Mouse (Mus musculus) midbrain, embryonic 16.5 days (tissue): ENCODE measurements around the gene Camk1d. TPM values are rescaled to one million over a fixed set of nuclear protein-coding genes. Genes with fewer than 3 reads are reported as not detected.

Source experiments
- ATAC-seq: fragments of 200-750 bp; cut with Nextera tagmentation; 2 replicates; pipeline ENCODE4 v1.8.0; 2017; ENCODE audit warnings: moderate TSS enrichment
- H3K27ac ChIP-seq: fragments of 300-500 bp; sonication (generic); 2 replicates; pipeline ENCODE4 v1.5.1; 2014; ENCODE audit warnings: mild to moderate bottlenecking, low read length, mixed read lengths
- H3K27me3 ChIP-seq: fragments of 300-500 bp; sonication (generic); 2 replicates; pipeline ENCODE4 v1.6.1; 2014; ENCODE audit warnings: low read depth, low read length, mixed read lengths; ENCODE audit not compliant: control insufficient read depth, insufficient read depth
- H3K36me3 ChIP-seq: fragments of 300-500 bp; sonication (generic); 2 replicates; pipeline ENCODE4 v1.6.1; 2014; ENCODE audit warnings: mild to moderate bottlenecking, low read length, moderate library complexity, mixed read lengths; ENCODE audit not compliant: control insufficient read depth, insufficient read depth
- H3K4me1 ChIP-seq: fragments of 300-500 bp; sonication (generic); 2 replicates; pipeline ENCODE4 v1.6.1; 2014; ENCODE audit warnings: mild to moderate bottlenecking, low read length, mixed read lengths; ENCODE audit not compliant: control insufficient read depth, insufficient read depth
- H3K4me2 ChIP-seq: fragments of 300-500 bp; sonication (generic); 2 replicates; pipeline ENCODE4 v1.6.1; 2014; ENCODE audit warnings: mild to moderate bottlenecking, low read length, mixed read lengths
- H3K4me3 ChIP-seq: fragments of 300-500 bp; sonication (generic); 2 replicates; pipeline ENCODE4 v1.5.1; 2014; ENCODE audit warnings: low read depth, mild to moderate bottlenecking, low read length, moderate library complexity, mixed read lengths
- H3K9ac ChIP-seq: fragments of 300-500 bp; sonication (generic); 2 replicates; pipeline ENCODE4 v1.6.1; 2014; ENCODE audit warnings: low read depth, low read length, mixed read lengths
- H3K9me3 ChIP-seq: fragments of 300-500 bp; sonication (generic); replicated peaks from 2 replicates; pipeline ENCODE4 v1.6.1; 2014; ENCODE audit warnings: mild to moderate bottlenecking, low read length, mixed read lengths; ENCODE audit not compliant: control insufficient read depth, poor library complexity, severe bottlenecking
- WGBS: fragments of 180-500 bp; shearing (Covaris S2); extraction: QIAGEN DNeasy Blood & Tissue Kit; methylation state at CpG from one replicate; pipeline ENCODE4 v1.1.7; 2014; 5-methylcytosine and 5-hydroxymethylcytosine counted together
- polyA plus RNA-seq: library from polyadenylated mRNA; unstranded; fragments of >200 nt; fragmentation: Nextera tagmentation; extraction: Ambion mirVana; gene quantifications from 2 replicates; pipeline ENCODE4 v1.2.1, GENCODE M21; 2015

Gene Camk1d
- polyA plus RNA-seq, 1 experiment from 2014 or later, result 7.7 TPM

GRCm38 (mm10) chr2:5426110-5426509 is 288.2 kb downstream of the Camk1d start:
- H3K27me3 ChIP-seq, result no peaks in the 10 kb centered on the region
- H3K27ac ChIP-seq, result no peak overlapping the region
- no peak overlapping the region for H3K9ac ChIP-seq
- no peaks in the 10 kb centered on the region for H3K9me3 ChIP-seq
- no peaks in the 10 kb centered on the region for H3K36me3 ChIP-seq
- 2% methylated on average over 2 of the region's 2 CpGs for WGBS
- H3K4me2 ChIP-seq, result no peak overlapping the region
- ATAC-seq, result no peak
- H3K4me3 ChIP-seq, result no peak overlapping the region
- H3K4me1 ChIP-seq, result peaks cover 9% of the 10 kb centered on the region

GRCm38 (mm10) chr2:5425612-5426011 is 288.7 kb downstream of the Camk1d start:
- H3K9me3 ChIP-seq, result no peaks in the 10 kb centered on the region
- H3K27ac ChIP-seq, result no peak overlapping the region
- no peak for ATAC-seq
- no peak overlapping the region for H3K9ac ChIP-seq
- H3K36me3 ChIP-seq, result no peaks in the 10 kb centered on the region
- H3K27me3 ChIP-seq, result no peaks in the 10 kb centered on the region
- H3K4me3 ChIP-seq, result no peak overlapping the region
- 51% methylated on average over 3 of the region's 3 CpGs for WGBS
- H3K4me1 ChIP-seq, result peaks cover 9% of the 10 kb centered on the region
- H3K4me2 ChIP-seq, result no peak overlapping the region

DNA sequence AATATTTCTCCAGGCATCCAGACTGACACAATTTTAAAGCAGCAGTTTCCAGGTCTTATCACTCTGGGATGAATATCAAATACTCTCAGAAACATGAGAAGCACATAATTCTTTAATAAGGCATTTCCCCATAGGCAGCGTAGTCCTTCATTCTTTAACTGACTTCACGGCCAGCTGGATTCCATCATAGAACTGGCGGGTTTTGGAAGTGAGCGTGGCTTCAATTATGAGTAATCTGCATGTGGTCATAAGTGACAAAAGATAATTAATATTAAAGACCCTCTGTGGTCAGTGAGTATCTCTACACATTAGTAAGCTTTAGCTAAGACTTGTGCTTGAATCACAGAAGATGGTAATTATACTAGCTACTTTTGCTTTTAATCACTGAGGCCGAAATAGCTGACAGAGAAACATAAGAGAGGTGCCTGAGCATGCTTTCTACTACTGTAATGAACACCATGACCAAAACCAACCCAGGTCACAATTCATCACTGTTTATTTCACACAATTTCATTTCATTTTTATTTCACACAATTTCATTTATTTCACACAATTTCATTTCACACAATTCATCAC is 293.6 kb downstream of the Camk1d start:
- Histone ChIP-seq H3K9me3 (no peaks in the 10 kb centered on the region), H3K4me2 (no peak overlapping the region), H3K27ac (peak overlapping the region; percentile 17; the same call in 1 of the 2 replicates), H3K4me1 (0 out of 2 replicates have a peak, but pooled peaks cover under 1% of the 10 kb centered on the region), H3K27me3 (no peaks in the 10 kb centered on the region), H3K36me3 (no peaks in the 10 kb centered on the region), H3K4me3 (no peak overlapping the region), H3K9ac (no peak overlapping the region)
- no peak for ATAC-seq
- WGBS, result 51% methylated on average over 5 of the region's 5 CpGs

DNA sequence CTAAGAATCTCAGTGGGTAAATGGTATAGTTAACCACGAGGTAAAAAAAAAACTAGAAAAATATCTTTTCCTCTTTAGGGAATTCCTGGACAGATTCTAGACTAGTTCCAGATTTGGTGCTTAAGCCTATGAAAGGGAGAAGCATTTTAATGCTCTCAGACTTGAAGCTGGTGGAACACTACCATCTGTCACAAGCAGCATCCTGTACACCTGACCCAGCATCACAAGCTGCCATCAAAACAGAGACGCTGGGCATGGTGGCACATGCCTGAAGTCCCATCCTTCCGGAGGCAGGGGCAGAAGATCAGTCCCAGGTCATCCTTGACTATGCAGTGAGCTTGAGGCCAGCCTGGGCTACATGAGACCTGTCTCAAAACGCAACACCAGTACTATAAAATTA is 295.5 kb downstream of the Camk1d start:
- H3K4me3 ChIP-seq, result no peak overlapping the region
- WGBS, result 95% methylated on average over 4 of the region's 4 CpGs
- no peaks in the 10 kb centered on the region for H3K36me3 ChIP-seq
- no peaks in the 10 kb centered on the region for H3K9me3 ChIP-seq
- H3K4me2 ChIP-seq, result no peak overlapping the region
- H3K27me3 ChIP-seq, result no peaks in the 10 kb centered on the region
- no peak overlapping the region for H3K27ac ChIP-seq
- no peaks in the 10 kb centered on the region for H3K4me1 ChIP-seq
- no peak overlapping the region for H3K9ac ChIP-seq
- no peak for ATAC-seq

GRCm38 (mm10) chr2:5417158-5418032 is 296.9 kb downstream of the Camk1d start:
- H3K9me3 ChIP-seq, result no peaks in the 10 kb centered on the region
- H3K9ac ChIP-seq, result no peak overlapping the region
- H3K4me2 ChIP-seq, result no peak overlapping the region
- no peaks in the 10 kb centered on the region for H3K27me3 ChIP-seq
- H3K36me3 ChIP-seq, result no peaks in the 10 kb centered on the region
- no peak overlapping the region for H3K27ac ChIP-seq
- H3K4me1 ChIP-seq, result no peaks in the 10 kb centered on the region
- WGBS, result 82% methylated on average over 6 of the region's 6 CpGs
- no peak overlapping the region for H3K4me3 ChIP-seq
- ATAC-seq, result no peak

GRCm38 (mm10) chr2:5411774-5412173 is 302.5 kb downstream of the Camk1d start:
- no peak for ATAC-seq

DNA sequence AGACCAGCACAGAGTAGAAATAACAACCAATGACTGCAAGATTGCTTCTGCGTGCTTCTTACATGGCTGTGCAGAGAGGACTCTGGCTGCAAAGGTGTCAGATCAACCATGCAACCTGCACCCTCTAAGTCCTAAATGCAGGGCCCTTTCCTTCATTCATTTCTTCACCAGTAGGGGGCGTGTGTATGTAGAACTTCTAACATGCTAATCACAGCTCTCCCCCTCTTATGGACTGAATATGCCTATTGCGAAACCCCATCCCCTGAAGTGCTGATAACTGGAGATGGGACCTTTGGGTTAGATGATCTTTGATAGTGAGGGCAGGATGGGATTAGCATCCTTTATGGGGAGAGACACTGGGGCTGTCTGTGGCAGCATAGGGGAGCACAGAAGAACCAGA is 310.5 kb downstream of the Camk1d start:
- Histone ChIP-seq H3K4me2 (no peak overlapping the region), H3K27me3 (no peaks in the 10 kb centered on the region), H3K36me3 (no peaks in the 10 kb centered on the region), H3K4me1 (no peaks in the 10 kb centered on the region), H3K27ac (no peak overlapping the region), H3K9ac (no peak overlapping the region), H3K9me3 (no peaks in the 10 kb centered on the region), H3K4me3 (no peak overlapping the region)
- 63% methylated on average over 3 of the region's 3 CpGs for WGBS
- no peak for ATAC-seq

More at GRCm38 (mm10) chr2:5411774-5412173, 302.5 kb downstream of the Camk1d start:
- Histone ChIP-seq H3K27ac (no peak overlapping the region), H3K36me3 (no peaks in the 10 kb centered on the region), H3K9ac (no peak overlapping the region), H3K4me3 (no peak overlapping the region), H3K9me3 (no peaks in the 10 kb centered on the region), H3K27me3 (no peaks in the 10 kb centered on the region), H3K4me1 (no peaks in the 10 kb centered on the region), H3K4me2 (no peak overlapping the region)
- 75% methylated on average over 2 of the region's 2 CpGs for WGBS

DNA sequence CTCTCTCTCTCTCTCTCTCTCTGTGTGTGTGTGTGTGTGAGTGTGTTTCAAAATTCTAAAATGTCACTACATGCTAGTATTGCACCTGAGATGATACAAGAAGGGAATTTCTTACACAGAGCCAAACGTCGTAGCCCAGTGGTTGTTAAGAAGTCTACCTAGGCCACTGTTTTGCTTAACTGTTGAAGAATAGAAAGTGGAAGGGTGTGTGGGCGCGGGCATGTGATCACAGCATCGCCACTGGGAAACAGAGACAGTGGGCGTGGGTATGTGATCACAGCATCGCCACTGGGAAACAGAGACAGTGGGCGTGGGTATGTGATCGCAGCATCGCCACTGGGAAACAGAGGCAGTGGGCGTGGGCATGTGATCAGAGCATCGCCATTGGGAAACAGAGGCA is 312.3 kb downstream of the Camk1d start:
- no peak for ATAC-seq
- Histone ChIP-seq H3K4me3 (no peak overlapping the region), H3K36me3 (no peaks in the 10 kb centered on the region), H3K4me2 (no peak overlapping the region), H3K27me3 (no peaks in the 10 kb centered on the region), H3K27ac (no peak overlapping the region), H3K9ac (no peak overlapping the region), H3K9me3 (no peaks in the 10 kb centered on the region), H3K4me1 (peaks cover 8% of the 10 kb centered on the region)
- WGBS, result 91% methylated on average over 12 of the region's 12 CpGs

- Histone ChIP-seq H3K27ac (peak overlapping the region; percentile 50; the same call in 1 of the 2 replicates), H3K36me3 (no peaks in the 10 kb centered on the region), H3K4me3 (no peak overlapping the region), H3K9me3 (no peaks in the 10 kb centered on the region), H3K9ac (no peak overlapping the region), H3K27me3 (no peaks in the 10 kb centered on the region), H3K4me1 (peaks cover 8% of the 10 kb centered on the region), H3K4me2 (no peak overlapping the region)
- no peak for ATAC-seq
- 83% methylated on average over 9 of the region's 9 CpGs for WGBS
These were observed 315.8 kb downstream of the Camk1d start for GRCm38 (mm10) chr2:5398505-5398904.
